Mouse (Mus musculus): ENCODE results near the gene Uqcrq. TPM values are rescaled to one million over a fixed set of nuclear protein-coding genes. Genes with fewer than 3 reads are reported as not detected.

The Uqcrq gene
- 1,154 and 1,231 TPM in 2 replicates for polyA plus RNA-seq (2015; fragmentation: Nextera tagmentation; extraction: Ambion mirVana)

DNA sequence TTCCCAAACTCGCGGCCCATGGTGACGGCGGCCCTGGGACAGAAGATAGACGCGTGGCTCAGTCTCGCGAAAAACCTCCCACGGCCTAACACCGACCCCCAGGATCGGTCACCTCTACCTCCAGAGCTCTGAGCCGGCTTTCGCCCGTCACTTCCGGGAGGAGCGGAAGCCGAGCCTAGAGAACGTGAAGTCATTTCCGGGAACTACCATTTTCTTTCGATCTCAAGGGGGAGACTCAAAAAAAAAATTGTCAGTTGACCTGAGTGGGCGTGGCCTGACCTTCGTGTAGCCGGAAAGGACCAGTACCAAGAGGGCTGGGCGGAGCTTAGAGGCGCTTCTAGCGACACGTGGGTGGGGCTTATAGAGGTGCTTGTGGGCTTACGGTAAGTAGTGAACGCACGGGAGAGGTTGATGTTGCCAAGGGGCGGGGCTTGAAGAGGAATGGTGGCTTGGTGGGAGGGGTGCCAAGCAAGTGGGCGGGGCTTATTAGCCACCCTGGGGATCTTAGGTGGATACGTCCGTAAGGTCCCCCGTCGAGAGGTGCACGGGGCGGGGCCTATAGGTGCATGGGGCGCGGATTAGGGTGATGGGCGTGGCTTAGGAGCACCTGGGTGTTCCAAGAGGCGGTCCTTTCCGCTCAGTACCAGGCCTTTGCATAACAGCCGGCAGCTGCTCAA lies at the start of gene Uqcrq, which contains the start of gene Gdf9:
Uqcrq (minus strand) TSS at position 162 of the 677 bp plus-strand sequence.
Gdf9 (plus strand) TSS at position 354 of the 677 bp plus-strand sequence.
- H3K27me3 ChIP-seq (ENCODE audit: insufficient read depth, low read length): no peaks in the 10 kb centered on the region
- H3K9me3 ChIP-seq (replicated peaks; ENCODE audit: low read length): no peaks in the 10 kb centered on the region
- peak; percentile 94 for ATAC-seq (replicated peaks; ENCODE audit: low FRiP score, low read depth)
- peak; percentile 100 for DNase-seq (ENCODE audit: low spot score)
- H3K4me2 ChIP-seq (ENCODE audit: low read length): peak within 1 kb of the TSS; percentile 87
- H3K36me3 ChIP-seq (ENCODE audit: insufficient read depth, low read length): 0 out of 2 replicates have a peak, but pooled peaks cover 4% of the 10 kb centered on the region
- TF ChIP-seq CTCF (IDR thresholded peaks at IDR 0.05; ENCODE audit: low read depth): no peak
- WGBS: under 1% methylated on average over 44 of the region's 44 CpGs
- H3K4me1 ChIP-seq (replicated peaks; ENCODE audit: insufficient read depth, low read length): peaks cover 7% of the 10 kb centered on the region
- peak within 1 kb of the TSS; percentile 93 for H3K9ac ChIP-seq (ENCODE audit: low read depth, low read length)
- H3K27ac ChIP-seq: peak within 1 kb of the TSS; percentile 88
- peak within 1 kb of the TSS; percentile 92 for H3K4me3 ChIP-seq (replicated peaks; ENCODE audit: low read depth, low read length)

DNA sequence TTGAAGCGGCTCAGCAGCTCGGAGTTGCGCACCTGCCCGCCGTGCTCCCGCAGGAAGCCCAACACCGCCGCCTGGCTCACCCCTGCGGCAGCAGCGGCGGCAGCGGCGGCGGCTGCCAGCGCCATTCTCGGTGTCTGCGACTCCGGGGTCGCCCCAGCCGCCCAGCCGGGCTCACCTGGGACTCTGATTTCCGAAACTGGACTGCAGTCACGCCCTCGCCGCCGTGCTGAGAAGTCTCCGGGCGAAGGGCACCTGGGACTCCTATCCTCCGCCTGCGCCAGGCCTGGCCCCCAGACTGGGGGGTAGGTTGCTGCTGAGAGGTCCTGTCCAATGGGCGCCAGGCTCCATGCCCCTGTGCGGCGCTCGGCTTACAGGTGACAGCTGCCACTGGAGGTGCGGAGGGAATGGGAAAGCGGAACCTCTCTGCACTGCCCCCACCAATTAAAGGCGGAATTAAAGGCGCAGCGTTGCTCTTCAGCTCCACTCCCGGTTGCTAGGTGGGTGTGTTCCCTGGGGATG lies 49.2 kb upstream of the Uqcrq start, which contains the start of the genes Gm9945 and Sowaha:
Gm9945 (plus strand) TSS at position 384 of the 519 bp plus-strand sequence.
Sowaha (minus strand) TSS at position 492 of the 519 bp plus-strand sequence.
- DNase-seq (ENCODE audit: low spot score) (no peak), ATAC-seq (replicated peaks; ENCODE audit: low FRiP score, low read depth) (no peak; the same call in 1 of the 2 replicates)
- Histone ChIP-seq H3K4me3 (replicated peaks; ENCODE audit: low read depth, low read length) (peak within 1 kb of the TSS; percentile 43), H3K4me2 (ENCODE audit: low read length) (peak within 1 kb of the TSS; percentile 78), H3K9me3 (replicated peaks; ENCODE audit: low read length) (no peaks in the 10 kb centered on the region), H3K27me3 (ENCODE audit: insufficient read depth, low read length) (peaks cover 45% of the 10 kb centered on the region), H3K4me1 (replicated peaks; ENCODE audit: insufficient read depth, low read length) (peaks cover 10% of the 10 kb centered on the region), H3K9ac (ENCODE audit: low read depth, low read length) (peak within 1 kb of the TSS; percentile 37; the same call in 1 of the 2 replicates), H3K27ac (no peak within 1 kb of the TSS), H3K36me3 (ENCODE audit: insufficient read depth, low read length) (no peaks in the 10 kb centered on the region)
- no peak; the same call in 1 of the 2 replicates for TF ChIP-seq CTCF (IDR thresholded peaks at IDR 0.05; ENCODE audit: low read depth)
- WGBS: 2% methylated on average over 40 of the region's 40 CpGs

GRCm38 (mm10) chr11:53479171-53479782 lies 48.6 kb upstream of the Uqcrq start:
- no peak for DNase-seq (ENCODE audit: low spot score)

DNA sequence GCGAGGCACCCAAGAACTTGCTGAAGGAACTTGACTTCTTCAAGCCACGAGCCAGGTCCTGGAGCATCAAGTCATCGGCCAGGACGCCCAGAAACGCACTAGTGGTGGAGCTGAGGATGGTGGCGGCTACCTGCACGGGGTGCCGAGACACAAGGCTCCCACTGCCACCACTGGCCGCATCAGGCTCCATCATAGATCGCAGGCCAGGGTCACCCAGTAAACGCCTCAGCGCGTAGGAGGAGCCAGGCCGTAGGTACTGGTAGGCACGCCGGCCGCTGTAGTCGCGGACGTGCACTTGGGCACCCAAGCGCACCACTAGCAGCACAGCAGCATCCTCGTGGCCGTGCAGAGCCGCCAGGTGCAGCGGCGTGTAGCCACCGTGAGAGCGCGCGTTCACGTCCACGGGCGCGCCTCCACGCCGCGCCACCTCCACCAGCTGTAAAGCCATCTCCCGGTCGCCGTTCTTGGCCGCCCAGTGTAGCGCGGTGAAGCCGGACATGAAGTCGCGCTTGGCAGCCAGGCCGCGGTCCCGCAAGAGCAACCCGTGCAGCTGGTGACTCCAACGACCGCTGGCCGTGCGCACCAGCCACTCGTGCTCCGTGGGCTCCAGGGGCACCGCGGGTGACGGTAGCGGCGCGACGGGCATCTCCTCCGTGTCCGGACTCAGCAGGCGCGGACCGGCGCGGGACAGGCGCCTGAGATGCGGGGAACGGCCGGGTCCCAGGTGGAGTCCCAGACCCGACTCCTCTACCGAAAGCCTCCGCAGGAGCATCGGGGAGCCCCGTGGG lies 47.9 kb upstream of the Uqcrq start:
- H3K4me2 ChIP-seq (ENCODE audit: low read length): peak overlapping the region; percentile 78
- no peak for TF ChIP-seq CTCF (IDR thresholded peaks at IDR 0.05; ENCODE audit: low read depth)
- peak overlapping the region; percentile 43 for H3K4me3 ChIP-seq (replicated peaks; ENCODE audit: low read depth, low read length)
- H3K9ac ChIP-seq (ENCODE audit: low read depth, low read length): peak overlapping the region; percentile 37; the same call in 1 of the 2 replicates
- 7% methylated on average over 79 of the region's 79 CpGs for WGBS
- H3K27ac ChIP-seq: no peak overlapping the region
- peaks cover 10% of the 10 kb centered on the region for H3K4me1 ChIP-seq (replicated peaks; ENCODE audit: insufficient read depth, low read length)
- ATAC-seq (replicated peaks; ENCODE audit: low FRiP score, low read depth) (0 out of 2 replicates have a peak, but pooled peaks have one; percentile 49), DNase-seq (ENCODE audit: low spot score) (no peak)
- H3K9me3 ChIP-seq (replicated peaks; ENCODE audit: low read length): no peaks in the 10 kb centered on the region
- H3K27me3 ChIP-seq (ENCODE audit: insufficient read depth, low read length): peaks cover 45% of the 10 kb centered on the region
- no peaks in the 10 kb centered on the region for H3K36me3 ChIP-seq (ENCODE audit: insufficient read depth, low read length)

More at GRCm38 (mm10) chr11:53479171-53479782, 48.6 kb upstream of the Uqcrq start:
- no peak; the same call in 1 of the 2 replicates for ATAC-seq (replicated peaks; ENCODE audit: low FRiP score, low read depth)
- Histone ChIP-seq H3K4me2 (ENCODE audit: low read length) (peak overlapping the region; percentile 78), H3K36me3 (ENCODE audit: insufficient read depth, low read length) (no peaks in the 10 kb centered on the region), H3K4me1 (replicated peaks; ENCODE audit: insufficient read depth, low read length) (peaks cover 10% of the 10 kb centered on the region), H3K4me3 (replicated peaks; ENCODE audit: low read depth, low read length) (peak overlapping the region; percentile 43), H3K27ac (no peak overlapping the region), H3K9ac (ENCODE audit: low read depth, low read length) (peak overlapping the region; percentile 37; the same call in 1 of the 2 replicates), H3K9me3 (replicated peaks; ENCODE audit: low read length) (no peaks in the 10 kb centered on the region), H3K27me3 (ENCODE audit: insufficient read depth, low read length) (peaks cover 45% of the 10 kb centered on the region)
- TF ChIP-seq CTCF (IDR thresholded peaks at IDR 0.05; ENCODE audit: low read depth): no peak
- WGBS: under 1% methylated on average over 62 of the region's 62 CpGs

DNA sequence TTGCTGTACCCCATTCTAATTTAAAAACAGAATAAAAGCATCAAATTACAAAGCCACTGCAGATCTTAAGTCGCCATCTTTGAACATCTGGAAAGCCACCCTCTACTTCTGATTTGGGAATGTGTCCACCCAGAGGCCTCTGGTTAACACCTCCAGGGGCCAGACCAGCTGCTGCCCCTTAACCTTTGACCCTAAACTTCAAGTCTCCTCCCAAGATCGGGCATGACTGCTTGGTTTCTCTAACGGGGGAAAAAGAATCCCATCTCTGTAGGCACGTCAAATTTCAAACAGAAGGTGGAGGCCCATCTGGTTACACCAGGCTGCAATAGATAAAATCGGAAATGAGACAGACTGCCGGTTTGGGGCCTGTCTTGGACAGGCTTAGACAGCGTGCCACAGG lies 47.2 kb upstream of the Uqcrq start:
- no peak for TF ChIP-seq CTCF (IDR thresholded peaks at IDR 0.05; ENCODE audit: low read depth)
- H3K27me3 ChIP-seq (ENCODE audit: insufficient read depth, low read length): peaks cover 45% of the 10 kb centered on the region
- H3K4me1 ChIP-seq (replicated peaks; ENCODE audit: insufficient read depth, low read length): peaks cover 10% of the 10 kb centered on the region
- no peak overlapping the region for H3K4me2 ChIP-seq (ENCODE audit: low read length)
- ATAC-seq (replicated peaks; ENCODE audit: low FRiP score, low read depth) (no peak), DNase-seq (ENCODE audit: low spot score) (no peak)
- WGBS: 41% methylated on average over 7 of the region's 7 CpGs
- H3K9me3 ChIP-seq (replicated peaks; ENCODE audit: low read length): no peaks in the 10 kb centered on the region
- no peak overlapping the region for H3K4me3 ChIP-seq (replicated peaks; ENCODE audit: low read depth, low read length)
- no peaks in the 10 kb centered on the region for H3K36me3 ChIP-seq (ENCODE audit: insufficient read depth, low read length)
- H3K27ac ChIP-seq: no peak overlapping the region
- H3K9ac ChIP-seq (ENCODE audit: low read depth, low read length): no peak overlapping the region

All from kidney, postnatal 0 days (tissue).